Mouse (Mus musculus) MEL-GATA-1-ER (cell line): ENCODE measurements around the gene Spg7.
"Not testable (repeated sequence)": the region's sequence is repeated elsewhere in the genome, so short reads cannot be mapped to it uniquely, and the experiment has no call there.

Experiments used
- DNase-seq: peaks from one replicate; pipeline ENCODE4 v3.0.0-alpha.2; 2012; ENCODE audit warnings: low read depth; ENCODE audit errors: extremely low read depth

Spg7 gene

GRCm38 (mm10) chr8:123041008-123041773 lies 21.6 kb upstream of the Spg7 start:
- DNase-seq = peak; percentile 38

- no peak for DNase-seq
Measured at GRCm38 (mm10) chr8:123041774-123042105, 21.0 kb upstream of the Spg7 start.

- DNase-seq = peak; percentile 97
Measured at GRCm38 (mm10) chr8:123042158-123042973, 20.4 kb upstream of the Spg7 start, which contains the start of gene Ankrd11. TSS of gene Ankrd11 (minus strand) at chr8:123042277.

- DNase-seq = no peak
Measured at GRCm38 (mm10) chr8:123042974-123043625, 19.6 kb upstream of the Spg7 start.

GRCm38 (mm10) chr8:123043941-123044340 lies 18.8 kb upstream of the Spg7 start:
- DNase-seq = no peak

GRCm38 (mm10) chr8:123044743-123045425 lies 17.9 kb upstream of the Spg7 start:
- not testable (repeated sequence) for DNase-seq

DNA sequence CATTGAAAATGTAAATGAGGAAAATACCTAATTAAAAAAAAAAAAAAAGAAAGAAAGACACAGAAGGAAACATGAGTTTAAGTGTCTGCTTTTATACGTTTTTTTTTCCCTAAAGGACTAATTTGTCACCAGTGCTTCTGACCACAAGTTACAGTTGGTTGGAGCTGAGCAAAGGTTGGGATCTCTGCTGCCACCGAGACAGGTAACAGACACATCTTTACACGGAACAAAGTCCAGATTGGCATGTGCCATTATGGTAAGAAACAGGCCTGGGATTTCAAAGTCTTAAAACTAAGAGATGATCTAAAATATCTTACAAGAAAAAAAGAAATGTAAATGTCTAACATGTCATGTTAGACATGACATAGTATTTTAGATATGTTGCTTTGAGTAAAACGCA lies 16.0 kb upstream of the Spg7 start:
- DNase-seq = no peak

DNA sequence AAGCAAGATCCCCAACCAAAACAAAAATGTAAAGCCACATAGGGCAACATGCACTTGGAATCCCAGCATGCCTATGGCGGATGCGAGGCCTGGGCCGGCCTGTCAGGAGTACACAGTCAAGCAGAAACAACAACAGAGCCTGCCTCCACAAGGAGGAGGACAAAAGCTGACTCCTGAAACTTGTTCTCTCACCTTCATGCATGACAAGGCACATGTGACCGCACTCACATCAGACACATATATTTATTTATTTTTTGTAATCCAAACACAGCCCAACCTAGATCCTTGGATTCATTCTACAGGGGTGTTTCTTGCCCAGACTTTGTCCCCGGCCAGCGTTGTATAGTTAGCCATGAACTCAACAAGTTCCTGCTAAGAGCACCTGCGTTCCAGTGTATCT lies 14.9 kb upstream of the Spg7 start:
- DNase-seq = no peak

GRCm38 (mm10) chr8:123048402-123048801 lies 14.3 kb upstream of the Spg7 start:
- no peak for DNase-seq

DNA sequence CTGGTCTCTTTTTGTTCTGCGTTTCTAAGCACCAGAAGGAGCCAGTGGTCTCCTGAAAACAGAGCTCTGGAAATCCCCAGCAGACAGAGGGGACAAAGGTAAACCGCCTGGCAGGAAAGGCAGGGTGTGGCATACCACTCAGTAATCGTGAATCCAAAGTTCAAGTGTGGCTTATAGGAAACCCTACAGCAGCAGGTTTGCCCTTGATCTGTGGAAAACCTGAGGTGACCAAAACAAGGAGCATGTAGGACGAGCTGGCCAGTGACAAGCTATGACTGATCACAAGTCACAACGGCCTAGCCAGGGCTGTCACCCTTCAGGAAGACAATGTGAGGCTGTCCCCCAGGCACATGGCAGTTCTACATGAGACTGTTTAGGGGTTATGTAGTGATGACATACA lies 11.3 kb upstream of the Spg7 start:
- no peak for DNase-seq

GRCm38 (mm10) chr8:123064072-123064471 lies 1.3 kb downstream of the Spg7 start:
- no peak for DNase-seq

GRCm38 (mm10) chr8:123064809-123065213 lies 2.1 kb downstream of the Spg7 start:
- no peak for DNase-seq

- DNase-seq = peak; percentile 88
Measured at GRCm38 (mm10) chr8:123065214-123066100, 2.7 kb downstream of the Spg7 start.

GRCm38 (mm10) chr8:123066101-123066683 lies 3.5 kb downstream of the Spg7 start:
- DNase-seq = no peak

GRCm38 (mm10) chr8:123071176-123071575 lies 8.4 kb downstream of the Spg7 start:
- DNase-seq = no peak

- peak; percentile 55 for DNase-seq
Measured at GRCm38 (mm10) chr8:123077213-123077612, 14.5 kb downstream of the Spg7 start.

GRCm38 (mm10) chr8:123082993-123083392 lies 20.3 kb downstream of the Spg7 start:
- DNase-seq = no peak

GRCm38 (mm10) chr8:123083610-123084009 lies 20.9 kb downstream of the Spg7 start:
- no peak for DNase-seq

GRCm38 (mm10) chr8:123087289-123087688 lies 24.5 kb downstream of the Spg7 start:
- DNase-seq = no peak

DNA sequence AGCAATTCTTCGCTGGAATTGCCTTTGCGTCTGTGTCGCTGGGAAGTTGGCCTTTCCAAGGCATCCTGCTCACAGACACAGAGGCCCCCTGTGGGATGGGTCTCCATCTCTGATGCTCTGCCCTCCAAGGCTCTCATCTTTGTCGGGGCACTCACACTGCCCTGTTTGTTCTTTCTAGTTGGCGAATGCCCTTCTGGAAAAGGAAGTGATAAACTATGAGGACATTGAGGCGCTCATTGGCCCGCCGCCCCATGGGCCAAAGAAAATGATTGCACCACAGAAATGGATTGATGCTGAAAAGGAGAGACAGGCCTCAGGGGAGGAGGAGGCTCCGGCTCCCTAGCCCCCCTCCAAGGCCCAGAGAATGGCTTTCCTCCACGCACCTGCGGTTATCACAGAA lies 34.5 kb downstream of the Spg7 start:
- DNase-seq = no peak
